8 mouse cellular contexts compared by ENCODE assay signal in genomic region chr9:108203015-108203414, GRCm38 (mm10). TPM values are rescaled to one million over a fixed set of nuclear protein-coding genes. Genes with fewer than 3 reads are reported as not detected.
DNase-seq lines count a peak whose midpoint lies in the region; ATAC-seq lines count a peak whose summit lies in the region.

No protein-coding gene starts in this region.

- 36% methylated on average over 13 of the region's 13 CpGs for WGBS in heart, embryonic 12.5 days

- DNase-seq in heart, adult 18-20 months, result peak; percentile 77 to 88
- DNase-seq in MEL-GATA-1-ER (ENCODE audit: extremely low read depth, low read depth), result peak; percentile 83
- peak; percentile 87 to 88 for DNase-seq in cerebellum, postnatal 10 days
- DNase-seq in gastrocnemius, postnatal 4 days (ENCODE audit: low spot score in 2 of 2), result peak; percentile 37 to 75
- DNase-seq in layer of hippocampus, adult 8-10 months (ENCODE audit: low spot score in 2 of 2), result peak; percentile 56 to 74
- DNase-seq in lung, postnatal 4 days, result peak; percentile 42 to 81
- peak; percentile 73 to 81 for DNase-seq in spleen, postnatal 36 days (ENCODE audit: low spot score in 2 of 2)

- H3K9me3 ChIP-seq in heart, embryonic 12.5 days (replicated peaks), result no peaks in the 10 kb centered on the region

- H3K4me2 ChIP-seq in heart, embryonic 12.5 days, result no peak overlapping the region

- no peak overlapping the region for H3K27ac ChIP-seq in heart, embryonic 12.5 days (ENCODE audit: poor library complexity, severe bottlenecking)

- H3K4me1 ChIP-seq in heart, embryonic 12.5 days (replicated peaks), result peaks cover 15% of the 10 kb centered on the region

- H3K36me3 ChIP-seq in heart, embryonic 12.5 days, result peaks cover 29% of the 10 kb centered on the region

- no peak for ATAC-seq in heart, embryonic 12.5 days (ENCODE audit: insufficient number of reproducible peaks, low FRiP score)

- H3K4me3 ChIP-seq in heart, embryonic 12.5 days, result no peak overlapping the region

- no peak overlapping the region for H3K9ac ChIP-seq in heart, embryonic 12.5 days

- no peaks in the 10 kb centered on the region for H3K27me3 ChIP-seq in heart, embryonic 12.5 days (replicated peaks)

RNA-seq across cellular contexts. Expression of gene Bsn, which starts 12.8 kb away (rescaled TPM):
- total RNA-seq in heart, adult 18-20 months (2021), result under 1 TPM; 0.02 to 0.08 TPM
- 0.39 and 0.50 TPM in 2 replicates for polyA plus RNA-seq in heart, embryonic 12.5 days (2016; fragmentation: Nextera tagmentation; extraction: Ambion mirVana)
- total RNA-seq in gastrocnemius, postnatal 4 days (2021), result under 1 TPM; 0.39 to 0.41 TPM
- 100 to 1,000 TPM; 192 to 224 (median 203) TPM for total RNA-seq in layer of hippocampus, adult 8-10 months (2022)

Comparison
In these comparisons a context has a peak if more than half of its experiments do, and no peak if none do; other contexts are left out.
1. RNA of gene Bsn, which starts 12.8 kb away (total RNA-seq): 192 to 224 TPM in layer of hippocampus, adult 8-10 months; 0.39 to 0.41 TPM in gastrocnemius, postnatal 4 days and 0.02 to 0.08 TPM in heart, adult 18-20 months; every median in the first group is over 100 times any median in the second.
2. Peak in every context shown above with its lines, with median percentiles within 50 percentile points of each other: DNase-seq.